Mouse (Mus musculus) heart, postnatal 4 days (tissue): ENCODE data around the gene Trmt2a. TPM values are rescaled to one million over a fixed set of nuclear protein-coding genes. Genes with fewer than 3 reads are reported as not detected.
"Not testable (repeated sequence)": the region's sequence is repeated elsewhere in the genome, so short reads cannot be mapped to it uniquely, and the experiment has no call there.

Experiments
- DNase-seq: peaks from one replicate; pipeline ENCODE4 v3.0.0; 2021
- microRNA-seq, 2 experiments: library from miRNA; unstranded; fragments of <30 nt; microRNA quantifications; one replicate each; pipeline ENCODE4 v1.2.0; 2021 to 2022
- total RNA-seq, 2 experiments: library from RNA; stranded (reverse); gene quantifications; 2 replicates each; pipeline ENCODE4 v1.2.3; 2021

Gene Trmt2a
- total RNA-seq, 2 experiments from 2014 or later, result 30.8 to 32.9 TPM

GRCm38 (mm10) chr16:18289614-18290013, 41.1 kb downstream of the Trmt2a start:
- not testable (repeated sequence) for DNase-seq

Small RNA genes lying within 50 kb of the gene (microRNA-seq; reads per million reads assigned to microRNA genes)
- gene Gm24572, result 0.20 to 1.7 reads per million in 2 experiments
- gene Mir1306, result 332 to 515 reads per million in 2 experiments

Other genes with a start within 250 kb of the Trmt2a start
- gene Dgcr6, start 195.8 kb upstream of the Trmt2a start, total RNA-seq, result 10 to 100 TPM; 42.4 to 48.6 TPM
- gene Prodh, start 158.5 kb upstream of the Trmt2a start, total RNA-seq, result 1 to 10 TPM; 5.3 to 6.0 TPM
- gene Rtn4r, start 121.0 kb upstream of the Trmt2a start, total RNA-seq, result 1 to 10 TPM; 6.0 to 7.8 TPM
- gene Ccdc188, start 30.8 kb upstream of the Trmt2a start, total RNA-seq, result not detected
- gene Zdhhc8, start 13.5 kb upstream of the Trmt2a start, total RNA-seq, result 10 to 100 TPM; 29.8 to 36.0 TPM
- gene Ranbp1, start 53 bp downstream of the Trmt2a start, total RNA-seq, result 100 to 1,000 TPM; 130 to 137 TPM
- gene Gm49776, start 9.6 kb downstream of the Trmt2a start, total RNA-seq, result not detected
- 10 to 100 TPM; 33.0 to 40.3 TPM for gene Dgcr8, start 40.6 kb downstream of the Trmt2a start, total RNA-seq
- gene Tango2, start 99.4 kb downstream of the Trmt2a start, total RNA-seq, result 10 to 100 TPM; 47.0 to 48.8 TPM
- 10 to 100 TPM; 43.5 to 44.2 TPM for gene Arvcf, start 99.5 kb downstream of the Trmt2a start, total RNA-seq
- gene Txnrd2, start 177.7 kb downstream of the Trmt2a start, total RNA-seq, result 10 to 100 TPM; 26.7 to 29.0 TPM
- gene Comt, start 178.2 kb downstream of the Trmt2a start, total RNA-seq, result 100 to 1,000 TPM; 116 to 122 TPM